Mouse (Mus musculus) midbrain, embryonic 16.5 days (tissue): ENCODE measurements around the gene Gsta1. TPM values are rescaled to one million over a fixed set of nuclear protein-coding genes. Genes with fewer than 3 reads are reported as not detected.
"Not testable (repeated sequence)": the region's sequence is repeated elsewhere in the genome, so short reads cannot be mapped to it uniquely, and the experiment has no call there.

Source experiments
- ATAC-seq: fragments of 200-750 bp; cut with Nextera tagmentation; 2 replicates; pipeline ENCODE4 v1.8.0; 2017; ENCODE audit warnings: moderate TSS enrichment
- H3K27ac ChIP-seq: fragments of 300-500 bp; sonication (generic); 2 replicates; pipeline ENCODE4 v1.5.1; 2014; ENCODE audit warnings: mild to moderate bottlenecking, low read length, mixed read lengths
- H3K27me3 ChIP-seq: fragments of 300-500 bp; sonication (generic); 2 replicates; pipeline ENCODE4 v1.6.1; 2014; ENCODE audit warnings: low read depth, low read length, mixed read lengths; ENCODE audit not compliant: control insufficient read depth, insufficient read depth
- H3K36me3 ChIP-seq: fragments of 300-500 bp; sonication (generic); 2 replicates; pipeline ENCODE4 v1.6.1; 2014; ENCODE audit warnings: mild to moderate bottlenecking, low read length, moderate library complexity, mixed read lengths; ENCODE audit not compliant: control insufficient read depth, insufficient read depth
- H3K4me1 ChIP-seq: fragments of 300-500 bp; sonication (generic); 2 replicates; pipeline ENCODE4 v1.6.1; 2014; ENCODE audit warnings: mild to moderate bottlenecking, low read length, mixed read lengths; ENCODE audit not compliant: control insufficient read depth, insufficient read depth
- H3K4me2 ChIP-seq: fragments of 300-500 bp; sonication (generic); 2 replicates; pipeline ENCODE4 v1.6.1; 2014; ENCODE audit warnings: mild to moderate bottlenecking, low read length, mixed read lengths
- H3K4me3 ChIP-seq: fragments of 300-500 bp; sonication (generic); 2 replicates; pipeline ENCODE4 v1.5.1; 2014; ENCODE audit warnings: low read depth, mild to moderate bottlenecking, low read length, moderate library complexity, mixed read lengths
- H3K9ac ChIP-seq: fragments of 300-500 bp; sonication (generic); 2 replicates; pipeline ENCODE4 v1.6.1; 2014; ENCODE audit warnings: low read depth, low read length, mixed read lengths
- H3K9me3 ChIP-seq: fragments of 300-500 bp; sonication (generic); replicated peaks from 2 replicates; pipeline ENCODE4 v1.6.1; 2014; ENCODE audit warnings: mild to moderate bottlenecking, low read length, mixed read lengths; ENCODE audit not compliant: control insufficient read depth, poor library complexity, severe bottlenecking
- WGBS: fragments of 180-500 bp; shearing (Covaris S2); extraction: QIAGEN DNeasy Blood & Tissue Kit; methylation state at CpG from one replicate; pipeline ENCODE4 v1.1.7; 2014; 5-methylcytosine and 5-hydroxymethylcytosine counted together
- polyA plus RNA-seq: library from polyadenylated mRNA; unstranded; fragments of >200 nt; fragmentation: Nextera tagmentation; extraction: Ambion mirVana; gene quantifications from 2 replicates; pipeline ENCODE4 v1.2.1, GENCODE M21; 2015

Gene Gsta1
- polyA plus RNA-seq, 1 experiment from 2014 or later = not detected

DNA sequence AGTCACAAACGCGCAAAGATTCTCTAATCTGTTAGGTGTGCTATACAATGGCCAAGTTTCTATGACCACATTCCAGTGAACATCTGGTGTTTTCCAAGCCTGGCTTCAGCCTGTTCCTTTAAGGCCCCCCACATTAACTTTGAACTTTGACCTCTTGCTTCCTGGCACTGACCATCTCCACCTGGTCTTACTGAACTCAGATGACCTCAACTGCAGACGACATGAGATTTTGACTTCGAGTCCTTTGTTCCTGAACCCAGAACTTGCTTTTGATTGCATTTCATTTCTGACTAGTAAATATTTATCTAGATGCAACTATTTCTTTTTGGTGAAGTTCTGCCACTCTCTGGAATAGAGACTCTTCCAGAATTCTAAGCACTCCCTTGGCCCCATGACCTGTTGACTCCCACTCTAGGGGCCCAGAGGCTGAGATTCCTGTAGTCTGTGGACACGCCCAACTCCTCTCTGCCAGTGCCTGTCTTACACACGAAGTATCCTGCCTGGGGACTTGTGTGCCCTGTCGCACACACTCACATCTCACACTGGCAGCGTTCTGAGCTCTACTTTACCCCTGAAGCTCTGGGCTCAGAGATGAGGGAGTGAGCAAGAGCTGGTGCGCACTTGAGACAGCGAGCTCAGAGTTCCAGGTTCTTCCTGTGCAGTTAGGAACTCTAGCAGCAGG is 7.1 kb upstream of the Gsta1 start:
- ATAC-seq = no peak
- WGBS = 84% methylated on average over 10 of the region's 10 CpGs
- H3K4me3 ChIP-seq = no peak overlapping the region
- H3K4me1 ChIP-seq = no peaks in the 10 kb centered on the region
- no peak overlapping the region for H3K9ac ChIP-seq
- no peak overlapping the region for H3K27ac ChIP-seq
- no peak overlapping the region for H3K4me2 ChIP-seq
- no peaks in the 10 kb centered on the region for H3K9me3 ChIP-seq
- H3K36me3 ChIP-seq = no peaks in the 10 kb centered on the region
- H3K27me3 ChIP-seq = no peaks in the 10 kb centered on the region

DNA sequence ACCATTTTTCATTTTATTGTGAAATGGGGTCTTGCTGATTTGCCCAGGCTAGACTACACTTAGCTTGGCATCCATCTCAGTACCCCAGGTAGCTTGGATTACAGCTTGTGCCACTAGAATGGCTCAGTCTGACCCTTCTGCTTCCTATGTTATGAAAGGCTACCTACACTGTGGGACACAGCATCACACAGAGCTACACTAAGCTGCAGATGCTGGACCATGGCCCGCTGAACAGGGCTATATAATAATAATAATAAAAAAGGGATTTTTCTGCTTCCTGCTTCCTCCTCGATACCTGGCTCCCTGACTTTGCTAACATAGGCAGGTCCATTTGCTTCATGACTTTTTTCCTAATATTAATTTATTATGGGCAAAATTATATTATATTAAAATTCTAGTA is 6.0 kb upstream of the Gsta1 start:
- Histone ChIP-seq H3K4me2 (no peak overlapping the region), H3K4me1 (no peaks in the 10 kb centered on the region), H3K36me3 (no peaks in the 10 kb centered on the region), H3K9ac (no peak overlapping the region), H3K9me3 (no peaks in the 10 kb centered on the region), H3K4me3 (no peak overlapping the region), H3K27me3 (no peaks in the 10 kb centered on the region), H3K27ac (no peak overlapping the region)
- no peak for ATAC-seq
- 87% methylated on average over 2 of the region's 2 CpGs for WGBS

DNA sequence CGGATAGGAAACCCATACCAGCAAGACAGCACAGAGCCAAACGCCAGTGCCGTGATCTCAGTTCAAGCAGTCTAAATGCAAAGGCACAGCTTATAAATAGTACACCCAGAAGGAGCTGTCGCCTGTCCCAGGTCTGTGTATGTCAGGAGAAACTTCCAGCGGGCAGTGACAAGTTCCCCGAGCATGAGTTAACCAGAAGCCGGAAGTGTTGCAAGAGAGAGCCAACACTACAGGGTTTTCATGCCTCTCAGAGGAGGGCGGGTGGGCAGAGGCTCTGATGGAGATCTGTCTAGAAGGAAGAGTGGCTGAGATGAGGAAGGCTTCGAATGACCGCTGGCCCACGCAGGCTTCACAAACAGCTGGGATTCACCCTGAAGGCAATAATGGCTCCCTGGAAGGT is 5.2 kb upstream of the Gsta1 start:
- Histone ChIP-seq H3K4me1 (no peaks in the 10 kb centered on the region), H3K9me3 (no peaks in the 10 kb centered on the region), H3K4me2 (no peak overlapping the region), H3K4me3 (no peak overlapping the region), H3K36me3 (no peaks in the 10 kb centered on the region), H3K27me3 (no peaks in the 10 kb centered on the region), H3K9ac (no peak overlapping the region), H3K27ac (no peak overlapping the region)
- 88% methylated on average over 11 of the region's 11 CpGs for WGBS
- ATAC-seq = no peak

DNA sequence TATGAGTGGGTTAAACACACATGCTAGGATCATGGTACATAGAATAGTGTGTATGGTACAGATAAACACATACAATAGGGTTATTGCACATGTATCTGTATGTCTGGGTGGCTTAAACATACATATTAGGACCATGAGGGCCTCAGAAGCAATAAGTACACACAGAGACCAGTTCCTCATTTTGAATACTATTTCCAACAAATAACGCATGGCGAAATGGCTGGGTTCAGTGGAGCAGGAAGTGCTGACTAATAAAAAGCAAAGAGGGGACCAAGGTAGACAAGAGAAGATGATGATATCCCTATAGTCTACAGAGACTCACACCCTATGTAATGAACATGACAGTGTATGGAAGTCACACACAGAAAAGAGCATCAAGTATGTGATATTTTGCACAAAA is 2.3 kb upstream of the Gsta1 start:
- Histone ChIP-seq H3K27ac (no peak overlapping the region), H3K27me3 (no peaks in the 10 kb centered on the region), H3K9ac (no peak overlapping the region), H3K4me1 (no peaks in the 10 kb centered on the region), H3K36me3 (no peaks in the 10 kb centered on the region), H3K4me3 (no peak overlapping the region), H3K9me3 (no peaks in the 10 kb centered on the region), H3K4me2 (no peak overlapping the region)
- 89% methylated on average over 2 of the region's 2 CpGs for WGBS
- no peak for ATAC-seq

DNA sequence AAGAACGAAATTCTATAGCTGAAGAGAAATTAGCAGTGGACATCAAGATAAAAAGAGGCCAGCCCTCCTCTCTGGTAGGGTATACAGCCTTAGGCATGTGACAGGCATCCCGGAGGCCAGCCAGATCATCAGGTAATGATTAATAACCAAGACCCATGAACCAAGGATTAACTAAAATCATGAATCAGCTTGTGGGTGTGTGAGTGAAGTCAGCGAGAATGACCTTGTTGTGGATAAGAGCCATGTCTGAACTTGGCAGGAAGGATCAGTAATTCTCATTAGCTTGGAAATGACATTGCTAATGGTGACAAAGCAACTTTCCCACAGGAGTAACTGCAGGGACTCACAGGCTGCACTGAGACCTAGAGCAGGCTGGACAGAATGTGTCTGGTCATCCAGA is 798 bp upstream of the Gsta1 start:
- not testable (repeated sequence) for ATAC-seq, H3K9me3 ChIP-seq, H3K9ac ChIP-seq, H3K4me1 ChIP-seq, H3K4me2 ChIP-seq, H3K4me3 ChIP-seq, H3K36me3 ChIP-seq, H3K27ac ChIP-seq, H3K27me3 ChIP-seq
- whole genome bisulfite sequencing = 65% methylated on average over 3 of the region's 3 CpGs

DNA sequence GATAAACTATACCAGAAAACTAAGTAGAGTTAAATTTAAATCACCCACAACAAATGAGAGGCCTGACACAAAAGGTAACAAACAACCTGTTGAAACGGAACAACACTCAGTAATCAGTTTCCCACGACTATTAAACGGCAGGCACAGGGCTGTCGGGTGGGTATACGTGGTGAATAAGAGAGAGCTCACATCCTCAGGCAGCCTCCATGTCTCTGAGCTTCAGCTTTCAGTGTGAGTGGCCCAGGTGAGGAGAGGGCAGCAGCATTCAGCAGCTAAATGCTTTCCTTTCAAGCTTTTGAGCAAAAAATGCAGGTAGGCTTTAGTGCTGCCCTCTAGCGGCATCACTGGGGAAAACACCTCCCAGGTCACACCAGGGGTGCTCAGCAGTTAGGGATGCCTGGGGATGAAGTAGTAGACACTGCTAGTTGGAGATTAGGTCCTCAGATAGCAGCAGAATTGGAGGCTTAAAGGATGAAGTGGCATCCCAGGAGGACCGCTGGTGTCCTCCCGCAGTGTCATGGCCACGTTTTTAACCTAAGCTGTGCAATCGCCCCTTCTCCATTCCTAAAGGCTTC is 2.8 kb downstream of the Gsta1 start:
- whole genome bisulfite sequencing = no CpG with 5 or more reads among the region's 10 CpGs
- H3K36me3 ChIP-seq, H3K27me3 ChIP-seq, H3K4me2 ChIP-seq, H3K4me1 ChIP-seq, ATAC-seq, H3K4me3 ChIP-seq, H3K27ac ChIP-seq, H3K9me3 ChIP-seq, H3K9ac ChIP-seq: not testable (repeated sequence)

DNA sequence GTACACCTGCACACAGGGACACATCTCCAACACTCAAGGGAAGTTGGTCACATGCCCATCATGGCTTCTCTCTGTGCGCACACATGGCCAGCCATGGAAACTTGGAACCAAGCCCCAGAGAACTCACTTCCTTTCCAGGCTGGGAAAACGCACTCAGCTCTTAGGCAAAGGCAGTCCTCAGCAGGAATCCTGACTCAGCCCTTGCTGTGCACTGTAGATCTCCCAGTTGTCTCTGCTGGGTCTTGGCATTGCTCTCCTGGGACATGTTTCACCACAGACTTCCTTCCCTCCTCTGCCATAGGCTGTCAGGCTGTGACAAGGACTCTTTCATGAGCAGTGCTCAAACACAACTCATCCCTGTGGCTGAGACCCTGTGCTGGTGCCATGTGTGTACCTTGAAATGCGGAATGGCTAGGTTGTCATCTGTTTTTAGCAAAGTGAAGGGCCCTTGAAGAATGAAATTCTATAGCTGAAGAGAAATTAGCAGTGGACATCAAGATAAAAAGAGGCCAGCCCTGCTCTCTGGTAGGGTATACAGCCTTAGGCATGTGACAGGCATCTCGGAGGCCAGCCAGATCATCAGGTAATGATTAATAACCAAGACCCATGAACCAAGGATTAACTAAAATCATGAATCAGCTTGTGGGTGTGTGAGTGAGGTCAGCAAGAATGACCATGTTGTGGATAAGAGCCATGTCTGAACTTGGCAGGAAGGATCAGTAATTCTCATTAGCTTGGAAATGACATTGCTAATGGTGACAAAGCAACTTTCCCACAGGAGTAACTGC is 25.4 kb downstream of the Gsta1 start:
- not testable (repeated sequence) for H3K9me3 ChIP-seq, H3K36me3 ChIP-seq, H3K4me1 ChIP-seq, H3K9ac ChIP-seq, H3K4me3 ChIP-seq, H3K27ac ChIP-seq, H3K27me3 ChIP-seq, ATAC-seq, H3K4me2 ChIP-seq
- 85% methylated on average over 4 of the region's 4 CpGs for WGBS

DNA sequence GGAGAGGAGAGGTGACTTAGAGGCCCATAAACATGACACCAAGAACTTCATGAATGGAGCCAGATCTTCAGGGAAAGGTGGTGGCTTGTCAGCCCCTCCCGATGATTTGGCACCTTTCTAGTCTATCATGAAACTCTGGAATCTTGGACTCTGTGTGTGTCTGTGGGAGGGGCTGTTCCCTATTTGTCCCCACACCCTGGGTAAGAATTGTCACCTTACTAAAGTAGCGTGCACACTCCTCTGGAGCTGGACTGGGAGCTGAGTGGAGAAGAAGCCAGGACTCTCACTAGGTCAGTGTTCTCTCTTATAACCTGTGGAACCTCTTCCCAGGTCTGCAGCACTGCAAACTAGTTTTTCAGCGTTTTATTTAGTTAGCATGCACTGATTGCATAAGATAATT is 26.5 kb downstream of the Gsta1 start, which contains the start of gene Gm3776:
Gm3776 (plus strand) TSS at position 216 of the 400 bp plus-strand sequence.
- not testable (repeated sequence) for H3K9ac ChIP-seq, H3K4me1 ChIP-seq, H3K36me3 ChIP-seq, H3K4me3 ChIP-seq, ATAC-seq, H3K27ac ChIP-seq, H3K9me3 ChIP-seq, H3K4me2 ChIP-seq, H3K27me3 ChIP-seq
- 93% methylated on average over 1 of the region's 3 CpGs for WGBS

DNA sequence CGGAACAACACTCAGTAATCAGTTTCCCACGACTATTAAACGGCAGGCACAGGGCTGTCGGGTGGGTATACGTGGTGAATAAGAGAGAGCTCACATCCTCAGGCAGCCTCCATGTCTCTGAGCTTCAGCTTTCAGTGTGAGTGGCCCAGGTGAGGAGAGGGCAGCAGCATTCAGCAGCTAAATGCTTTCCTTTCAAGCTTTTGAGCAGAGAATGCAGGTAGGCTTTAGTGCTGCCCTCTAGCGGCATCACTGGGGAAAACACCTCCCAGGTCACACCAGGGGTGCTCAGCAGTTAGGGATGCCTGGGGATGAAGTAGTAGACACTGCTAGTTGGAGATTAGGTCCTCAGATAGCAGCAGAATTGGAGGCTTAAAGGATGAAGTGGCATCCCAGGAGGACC is 29.2 kb downstream of the Gsta1 start:
- not testable (repeated sequence) for H3K36me3 ChIP-seq, H3K9ac ChIP-seq, H3K27ac ChIP-seq, H3K4me3 ChIP-seq, H3K4me2 ChIP-seq, H3K4me1 ChIP-seq, H3K9me3 ChIP-seq, H3K27me3 ChIP-seq
- 0% methylated on average over 1 of the region's 6 CpGs for WGBS
- 0 out of 2 replicates have a peak, but pooled peaks have one; percentile 25 for ATAC-seq
